Mouse (Mus musculus) adrenal gland, adult 2 months (tissue): ENCODE measurements around the gene Necab2. TPM values are rescaled to one million over a fixed set of nuclear protein-coding genes. Genes with fewer than 3 reads are reported as not detected.

ENCODE experiments used
- DNase-seq: peaks from one replicate; pipeline ENCODE4 v3.0.0; 2021
- polyA plus RNA-seq: library from polyadenylated mRNA; depleted of rRNA; stranded (reverse); fragments of >200 nt; gene quantifications from 2 replicates; pipeline ENCODE4 v1.2.3, GENCODE M21; 2012; rRNA removed
- total RNA-seq, 2 experiments: library from RNA; stranded (reverse); gene quantifications; 2 replicates each; pipeline ENCODE4 v1.2.3; 2021

Gene Necab2
- total and polyA plus RNA-seq, 3 experiments: 6.5 to 8.4 (median 8.2) TPM

GRCm38 (mm10) chr8:119520102-119520501 is 73.6 kb downstream of the Necab2 start:
- DNase-seq: no peak

Other genes with a start within 250 kb of the Necab2 start
- gene Hsbp1, start 102.2 kb upstream of the Necab2 start, total RNA-seq: 100 to 1,000 TPM; 215 to 223 TPM
- 33.1 and 38.3 TPM in 2 replicates for gene Hsbp1, start 102.2 kb upstream of the Necab2 start, polyA plus RNA-seq
- 10 to 100 TPM; 41.8 to 69.4 TPM for gene Mlycd, start 51.8 kb upstream of the Necab2 start, total RNA-seq
- gene Mlycd, start 51.8 kb upstream of the Necab2 start, polyA plus RNA-seq: 110 and 118 TPM in 2 replicates
- 100 to 1,000 TPM; 123 to 166 TPM for gene Osgin1, start 12.6 kb upstream of the Necab2 start, total RNA-seq
- 266 and 274 TPM in 2 replicates for gene Osgin1, start 12.6 kb upstream of the Necab2 start, polyA plus RNA-seq
- gene Slc38a8, start 55.0 kb downstream of the Necab2 start, total RNA-seq: not detected
- 0.11 and 0.12 TPM in 2 replicates for gene Slc38a8, start 55.0 kb downstream of the Necab2 start, polyA plus RNA-seq
- 10 to 100 TPM; 82.7 to 96.5 TPM for gene Mbtps1, start 112.0 kb downstream of the Necab2 start, total RNA-seq
- gene Mbtps1, start 112.0 kb downstream of the Necab2 start, polyA plus RNA-seq: 86.7 and 89.4 TPM in 2 replicates
- gene Hsdl1, start 128.5 kb downstream of the Necab2 start, total RNA-seq: 10 to 100 TPM; 38.7 to 39.3 TPM
- gene Hsdl1, start 128.5 kb downstream of the Necab2 start, polyA plus RNA-seq: 22.8 and 24.1 TPM in 2 replicates
- under 1 TPM in 1 of 2 experiments, not detected in 1; 0.09 TPM for gene Dnaaf1, start 128.5 kb downstream of the Necab2 start, total RNA-seq
- not detected in 2 replicates for gene Dnaaf1, start 128.5 kb downstream of the Necab2 start, polyA plus RNA-seq
- gene Taf1c, start 158.5 kb downstream of the Necab2 start, total RNA-seq: 10 to 100 TPM; 10.7 to 12.5 TPM
- 41.3 and 46.2 TPM in 2 replicates for gene Taf1c, start 158.5 kb downstream of the Necab2 start, polyA plus RNA-seq
- not detected for gene Adad2, start 166.0 kb downstream of the Necab2 start, total RNA-seq
- not detected in 2 replicates for gene Adad2, start 166.0 kb downstream of the Necab2 start, polyA plus RNA-seq
- gene Kcng4, start 189.0 kb downstream of the Necab2 start, total RNA-seq: under 1 TPM; 0.45 to 0.66 TPM
- 1.2 and 1.6 TPM in 2 replicates for gene Kcng4, start 189.0 kb downstream of the Necab2 start, polyA plus RNA-seq
- 10 to 100 TPM; 17.0 to 21.0 TPM for gene Wfdc1, start 219.6 kb downstream of the Necab2 start, total RNA-seq
- gene Wfdc1, start 219.6 kb downstream of the Necab2 start, polyA plus RNA-seq: 41.3 and 51.7 TPM in 2 replicates